Mouse (Mus musculus) heart, postnatal 0 days (tissue): Measurements from ENCODE around the gene Marc2.

Experiments used
- CTCF ChIP-seq: IDR thresholded peaks from 2 replicates; pipeline ENCODE4 v1.5.1; 2016; ENCODE audit warnings: antibody characterized with exemption, control low read depth, low read depth
- EP300 ChIP-seq: IDR thresholded peaks from 2 replicates; pipeline ENCODE4 v1.6.1; 2016; ENCODE audit warnings: antibody characterized with exemption, low read depth

DNA sequence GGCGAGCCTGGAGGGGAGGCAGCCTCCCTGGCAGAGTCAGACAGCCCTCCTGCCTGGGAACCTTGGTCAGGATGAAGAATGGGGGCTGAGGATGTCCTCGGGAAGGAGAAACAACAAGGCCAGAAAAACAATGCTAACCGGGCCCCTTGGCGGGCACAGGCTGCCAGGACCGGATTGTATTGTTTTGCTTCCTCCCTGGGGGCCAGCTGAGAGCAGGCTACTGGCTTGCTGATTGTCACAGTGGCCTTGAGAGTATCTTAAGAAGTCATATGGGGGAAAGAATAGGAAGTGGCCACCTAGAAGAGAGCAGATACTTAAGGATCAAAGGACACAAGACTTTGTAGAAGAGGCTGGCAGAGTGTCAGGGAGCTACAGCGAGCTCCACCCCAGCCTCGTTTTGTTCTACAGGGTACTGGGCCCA lies 18.1 kb upstream of the Marc2 start:
- TF ChIP-seq CTCF (no peak), EP300 (no peak; the same call in 1 of the 2 replicates)
